Mouse (Mus musculus): ENCODE results near the gene Pacrg.

Pacrg gene

DNA sequence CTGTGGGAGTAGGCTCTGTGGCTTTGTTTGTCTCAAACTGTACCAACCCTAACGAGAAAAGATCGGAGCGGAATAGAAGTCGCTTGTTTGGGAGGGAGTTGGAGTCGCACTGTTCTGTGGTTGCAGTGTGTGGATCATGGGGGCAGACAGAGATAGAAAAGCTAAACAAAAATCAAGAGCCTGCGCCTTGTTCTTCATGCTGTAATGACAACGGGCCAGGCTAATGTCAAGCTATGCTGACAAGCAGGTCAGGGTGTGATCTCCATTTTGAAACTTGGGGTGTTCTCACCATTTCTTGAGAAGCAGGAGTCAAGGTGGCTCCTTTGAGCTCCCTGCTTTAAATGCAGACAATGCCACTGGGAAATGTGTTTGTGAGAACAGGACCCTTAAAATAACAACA, 433.8 kb downstream of the Pacrg start:
- DNase-seq (ENCODE audit: low spot score): no peak

DNA sequence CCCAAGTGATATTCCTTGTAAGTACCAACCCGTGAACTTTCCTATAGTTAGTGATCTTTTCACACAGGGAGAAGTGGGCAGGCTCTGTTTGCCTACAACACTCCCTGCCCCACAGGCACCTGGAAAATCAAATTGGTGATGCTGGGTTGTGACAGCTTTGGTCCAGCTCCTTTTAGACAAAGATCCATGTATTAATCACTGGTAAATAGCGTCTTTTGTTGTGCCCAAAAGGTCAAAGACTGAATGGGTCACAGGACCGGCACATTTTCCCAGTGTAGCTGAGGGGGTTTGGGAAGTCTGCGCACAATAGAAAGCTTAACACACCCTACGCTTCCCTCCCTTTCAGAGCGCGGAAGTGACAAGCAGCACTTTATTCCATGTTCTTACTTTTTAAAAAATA, 434.2 kb downstream of the Pacrg start:
- no peak for DNase-seq (ENCODE audit: low spot score)

GRCm38 (mm10) chr17:10403186-10403585, 436.9 kb downstream of the Pacrg start:
- no peak for DNase-seq (ENCODE audit: low spot score)

- DNase-seq (ENCODE audit: low spot score): no peak
Observed at GRCm38 (mm10) chr17:10402064-10402640, 438.0 kb downstream of the Pacrg start.

DNA sequence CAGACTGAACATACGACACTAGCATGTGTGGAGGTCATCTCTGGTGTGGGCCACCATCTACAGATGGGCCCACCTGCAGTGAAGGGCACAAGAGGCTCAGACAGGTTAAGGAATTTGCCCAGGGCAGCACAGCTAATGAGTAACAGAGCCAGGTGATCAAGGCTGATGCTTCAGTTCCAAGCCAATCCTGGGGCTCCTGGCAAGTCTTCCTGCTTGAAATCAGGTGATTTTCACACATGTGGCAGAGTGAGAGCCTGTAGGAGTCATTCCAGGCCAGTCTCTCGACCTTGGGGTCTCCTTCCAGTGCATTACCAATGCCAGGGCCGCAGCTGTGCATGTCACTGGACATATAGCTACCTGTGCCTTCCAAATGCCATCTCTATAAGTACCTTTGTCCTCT, 438.6 kb downstream of the Pacrg start:
- DNase-seq (ENCODE audit: low spot score): no peak

DNA sequence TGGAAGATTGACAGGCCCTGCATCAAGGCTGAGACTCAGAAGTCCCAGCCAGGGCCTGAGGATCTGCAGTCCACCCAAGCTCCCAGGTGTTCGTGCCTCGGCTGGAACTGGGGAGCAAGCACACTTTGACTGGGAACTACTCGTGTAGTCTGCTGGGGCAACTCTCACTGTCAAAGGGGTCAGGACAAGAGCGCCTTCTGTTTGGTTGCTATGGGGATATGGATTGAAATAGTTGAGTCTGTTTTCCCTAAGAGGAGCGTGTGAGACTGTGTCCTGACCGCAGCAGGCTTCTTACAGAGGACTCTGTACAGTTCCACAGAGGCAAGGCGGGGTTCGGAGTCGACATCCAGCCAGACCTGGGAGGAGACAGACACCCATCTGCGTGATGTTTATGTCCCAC, 440.4 kb downstream of the Pacrg start:
- no peak for DNase-seq (ENCODE audit: low spot score)

GRCm38 (mm10) chr17:10398871-10399270, 441.2 kb downstream of the Pacrg start:
- DNase-seq (ENCODE audit: low spot score): no peak

- DNase-seq (ENCODE audit: low spot score): no peak
Observed at GRCm38 (mm10) chr17:10397924-10398627, 442.0 kb downstream of the Pacrg start.

GRCm38 (mm10) chr17:10397336-10397735, 442.8 kb downstream of the Pacrg start:
- DNase-seq (ENCODE audit: low spot score): no peak

DNA sequence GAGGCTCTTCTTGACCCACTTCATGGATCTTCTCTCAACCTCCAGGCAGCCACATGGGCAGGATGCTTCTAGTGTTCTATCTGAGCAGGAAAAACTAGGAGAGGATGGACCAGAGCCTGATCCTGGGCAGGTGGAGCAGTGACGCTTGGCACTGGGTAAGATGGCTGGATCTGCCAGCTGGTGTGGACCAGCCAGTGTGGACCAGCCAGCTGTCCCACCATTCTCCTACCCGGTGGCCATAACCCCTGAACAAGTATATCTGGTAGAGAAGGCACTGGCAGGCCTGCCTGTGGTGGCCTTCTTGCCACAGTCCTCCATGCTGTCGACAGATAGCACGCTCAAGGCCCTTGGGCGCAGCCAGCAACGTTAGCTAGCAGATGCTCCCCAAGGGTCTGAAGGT, 443.2 kb downstream of the Pacrg start:
- no peak for DNase-seq (ENCODE audit: low spot score)

DNA sequence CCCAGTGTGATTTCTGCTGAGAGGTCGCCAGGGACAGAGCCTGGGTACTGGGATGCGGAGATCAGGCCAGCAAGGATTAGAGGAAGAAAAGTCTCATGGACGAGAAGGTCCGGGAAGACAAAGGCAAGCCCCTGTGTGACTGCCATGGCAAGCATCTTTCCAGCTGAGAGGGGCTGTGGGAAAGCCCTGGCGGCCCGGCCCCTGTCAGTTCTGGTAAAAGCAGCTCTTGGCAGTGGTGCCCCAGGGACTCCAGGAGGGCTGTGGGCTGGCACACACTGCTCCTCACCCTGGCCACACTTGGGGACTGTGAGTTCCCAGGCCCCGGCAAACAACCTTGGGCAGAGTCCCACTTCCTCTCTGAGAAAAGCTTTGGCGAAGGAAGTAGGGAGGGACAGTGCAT, 445.3 kb downstream of the Pacrg start:
- no peak for DNase-seq (ENCODE audit: low spot score)

GRCm38 (mm10) chr17:10393766-10394165, 446.3 kb downstream of the Pacrg start:
- no peak for DNase-seq (ENCODE audit: low spot score)

DNA sequence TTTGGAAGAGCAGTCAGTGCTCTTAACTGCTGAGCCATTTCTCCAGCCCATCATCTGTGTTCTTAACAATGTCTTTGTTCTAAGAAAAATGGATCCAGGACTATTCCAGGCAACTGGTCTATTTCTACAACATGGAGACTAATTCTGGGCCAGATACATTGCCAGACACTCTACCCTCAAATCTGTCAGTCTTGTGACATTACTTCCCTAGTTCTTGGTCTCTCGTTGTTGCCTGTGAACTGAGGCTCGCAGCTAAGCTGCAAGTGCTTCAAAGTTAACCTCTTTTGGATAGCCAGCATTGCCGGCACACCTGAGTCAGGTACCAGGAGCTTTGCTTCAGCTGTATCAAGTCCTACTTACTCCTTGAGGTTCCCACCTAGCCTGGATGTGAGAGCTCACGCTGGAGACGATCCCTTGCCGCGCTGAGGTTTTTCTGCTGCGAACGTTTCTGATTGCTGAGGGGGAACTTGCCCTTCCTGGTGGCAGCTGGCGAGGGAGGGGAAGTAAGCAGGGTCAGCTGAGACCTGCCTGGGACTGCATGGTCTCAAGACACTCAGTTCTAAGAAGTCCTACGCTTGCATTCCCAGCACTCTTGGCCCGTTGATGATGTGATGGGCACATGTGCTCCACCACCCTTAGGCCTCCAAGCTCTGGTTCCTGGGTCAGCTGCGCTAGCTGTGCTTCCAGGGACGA, 447.6 kb downstream of the Pacrg start:
- DNase-seq (ENCODE audit: low spot score): no peak

DNA sequence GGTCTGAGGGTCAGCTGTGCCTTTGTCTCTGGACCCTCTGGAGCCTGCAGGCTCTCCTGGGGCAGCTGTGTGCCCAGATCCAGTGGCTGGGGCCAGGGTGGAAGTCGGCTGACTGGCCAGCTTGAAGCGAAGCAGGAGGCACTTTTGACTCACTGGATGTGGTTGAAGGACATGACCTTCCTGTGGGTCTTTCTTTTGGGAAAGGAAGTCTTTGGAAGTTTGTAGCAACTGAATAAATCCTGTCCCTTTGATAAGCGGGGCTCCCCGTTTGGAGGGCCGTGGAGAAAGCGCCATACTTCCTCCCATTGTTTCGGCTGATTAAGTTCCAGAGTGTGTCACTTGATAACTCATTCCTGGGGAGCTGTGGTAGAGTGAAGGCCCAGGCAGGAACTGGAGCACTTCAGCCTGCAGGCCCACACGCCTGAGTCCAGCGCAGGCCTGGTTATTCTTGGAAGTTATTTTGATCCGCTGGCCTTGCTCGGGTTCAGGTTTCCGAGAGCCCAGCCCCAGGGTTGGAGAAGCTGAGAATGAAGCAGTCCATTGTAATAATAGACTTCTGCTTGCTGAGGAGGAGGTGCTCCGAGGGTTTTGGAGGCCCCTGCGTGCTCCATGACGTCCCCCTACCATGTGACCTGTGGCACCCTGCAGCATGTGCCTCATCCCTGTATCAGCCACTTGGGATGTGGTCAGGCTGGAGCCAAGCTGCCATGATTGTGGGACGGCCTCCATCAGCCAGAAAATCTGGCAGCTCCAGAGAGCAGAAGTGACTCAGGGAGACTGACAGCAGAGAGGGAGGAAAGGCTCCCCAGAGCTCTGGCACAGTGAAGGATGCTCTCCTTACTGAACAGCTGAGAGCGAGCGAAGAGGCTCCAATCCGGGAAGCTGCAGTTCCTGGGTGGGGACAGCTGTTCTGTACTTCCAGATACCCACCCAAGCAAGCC, 449.6 kb downstream of the Pacrg start:
- DNase-seq (ENCODE audit: low spot score): no peak

- DNase-seq (ENCODE audit: low spot score): no peak
Observed at GRCm38 (mm10) chr17:10389740-10390139, 450.4 kb downstream of the Pacrg start.

DNA sequence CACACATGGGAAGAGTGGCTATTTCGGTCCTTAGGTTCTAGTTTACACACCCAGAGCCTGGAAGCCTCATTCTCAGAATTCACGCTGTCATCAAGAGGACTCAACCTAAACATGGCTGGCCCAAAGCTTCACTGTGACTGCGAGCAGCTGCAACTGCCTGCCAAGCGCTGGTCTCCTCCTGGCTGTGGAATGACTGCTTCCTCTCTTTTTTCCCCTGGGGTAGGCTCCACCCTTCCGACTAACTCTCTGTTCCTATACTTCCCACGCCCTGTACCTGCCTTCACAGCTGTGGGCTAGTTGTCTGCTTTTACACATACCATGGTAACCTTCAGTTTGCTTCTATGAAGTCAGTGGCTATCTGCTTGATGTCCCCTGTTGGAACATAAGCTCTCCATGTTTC, 453.6 kb downstream of the Pacrg start:
- no peak for DNase-seq (ENCODE audit: low spot score)

DNA sequence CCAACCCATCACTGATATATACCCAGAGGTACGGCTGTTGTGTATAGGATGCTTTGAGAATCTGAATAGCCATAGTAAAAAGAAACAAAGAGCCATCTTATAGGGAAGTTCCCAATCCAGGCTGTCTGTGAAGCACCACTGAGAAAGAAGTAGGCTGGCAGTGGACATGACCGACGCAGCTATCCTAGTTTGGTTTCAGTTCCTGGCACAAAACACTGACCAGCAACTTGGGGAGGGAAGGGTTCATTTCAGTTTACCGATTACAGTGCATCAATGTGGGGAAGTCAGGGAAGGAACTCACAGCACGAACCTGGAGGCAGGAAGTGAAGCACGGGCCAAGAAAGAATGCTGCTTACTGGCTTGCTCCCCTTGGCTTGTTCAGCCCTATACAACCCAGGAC, 456.7 kb downstream of the Pacrg start:
- DNase-seq (ENCODE audit: low spot score): no peak

DNA sequence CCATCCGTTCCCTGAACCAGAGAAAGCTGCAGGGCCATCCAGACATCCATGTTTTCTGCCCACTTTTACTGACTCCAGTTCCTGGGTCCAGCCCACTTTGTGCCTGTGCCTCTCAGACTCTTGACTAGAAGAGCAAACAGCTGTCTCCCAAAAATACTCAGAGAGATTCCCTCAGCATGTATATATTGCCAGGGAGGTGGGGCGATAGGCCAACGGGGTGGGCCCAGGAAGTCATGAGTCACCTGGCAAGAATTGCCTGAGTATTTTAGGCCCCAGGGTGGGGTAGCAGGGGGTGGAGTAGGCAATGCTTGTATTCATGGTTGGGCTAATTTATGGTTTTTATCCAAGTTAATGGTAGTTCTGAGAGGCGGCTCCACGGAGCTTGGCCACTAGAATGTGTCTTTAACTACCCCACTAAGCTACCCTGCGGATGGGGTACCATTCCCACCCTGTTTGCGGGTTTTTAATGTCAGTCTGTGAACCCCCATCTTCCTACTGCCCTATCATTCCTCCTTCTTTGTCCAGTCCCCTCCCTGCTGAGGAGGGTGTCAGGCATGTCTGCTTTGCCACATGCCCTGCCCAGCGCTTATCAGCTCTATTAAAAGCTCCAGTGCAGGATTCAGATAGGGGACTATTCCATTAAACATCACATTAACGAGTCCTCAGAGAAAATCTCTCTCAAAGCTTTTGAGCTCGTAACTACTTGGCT, 461.5 kb downstream of the Pacrg start:
- no peak for DNase-seq (ENCODE audit: low spot score)

GRCm38 (mm10) chr17:10377606-10378005, 462.5 kb downstream of the Pacrg start:
- DNase-seq (ENCODE audit: low spot score): no peak

- no peak for DNase-seq (ENCODE audit: low spot score)
Observed at GRCm38 (mm10) chr17:10374316-10374715, 465.8 kb downstream of the Pacrg start.

DNA sequence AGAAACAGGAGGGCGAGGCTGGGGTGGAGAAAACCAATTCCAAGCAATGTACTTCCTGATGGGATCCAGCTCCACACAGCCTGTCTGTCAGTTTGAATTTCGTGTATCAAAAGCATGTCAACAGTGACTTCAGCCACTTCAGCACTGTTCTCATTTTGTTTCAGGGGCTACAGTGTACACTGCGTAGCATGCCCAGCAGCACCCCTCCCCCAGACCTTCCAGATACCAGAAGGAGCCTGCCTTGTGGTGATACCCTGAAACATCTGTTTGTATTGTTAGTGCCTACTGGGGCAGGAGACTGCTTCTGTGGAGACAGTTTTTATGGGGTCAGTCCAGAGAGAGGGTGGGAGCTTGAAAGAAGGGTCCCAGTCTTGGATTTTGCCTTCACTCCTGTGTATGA, 466.4 kb downstream of the Pacrg start:
- no peak for DNase-seq (ENCODE audit: low spot score)
